Mouse (Mus musculus) naive thymus-derived CD4-positive, alpha-beta T cell, adult 2 months (primary cell): ENCODE data around the gene Dtnb.
A peak's percentile ranks its signal among the peaks of the same experiment; 100 is the strongest.
"Not testable (repeated sequence)": the region's sequence is repeated elsewhere in the genome, so short reads cannot be mapped to it uniquely, and the experiment has no call there.

Experiments used
- DNase-seq: peaks from one replicate; pipeline ENCODE4 v3.0.0-alpha.2; 2011; ENCODE audit warnings: low read depth

Gene Dtnb

GRCm38 (mm10) chr12:3571787-3572580, at the start of gene Dtnb:
Dtnb (plus strand) TSS chr12:3572381.
- DNase-seq, result peak; percentile 81

- DNase-seq, result no peak
Measured at GRCm38 (mm10) chr12:3525536-3525935, 46.6 kb upstream of the Dtnb start.

DNA sequence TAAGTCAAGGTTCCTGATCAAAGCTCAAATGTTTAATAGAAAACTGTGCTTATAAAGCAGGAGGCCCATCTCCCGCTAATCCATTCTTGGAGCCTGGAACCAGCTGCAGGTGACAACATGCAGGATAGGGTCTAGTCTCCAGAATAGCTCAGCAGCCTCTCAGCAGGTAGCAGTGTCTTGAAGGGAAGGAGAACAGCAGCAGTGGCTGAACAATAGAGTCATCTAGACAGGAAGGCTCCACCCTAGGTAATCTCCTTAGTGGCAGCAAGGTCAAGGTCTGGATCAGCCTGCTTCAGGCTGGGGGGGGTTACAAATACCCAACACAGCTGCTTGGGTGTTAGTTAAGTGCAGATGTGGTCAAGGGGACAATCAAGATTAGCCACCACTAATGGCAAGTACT, 36.7 kb upstream of the Dtnb start:
- DNase-seq, result not testable (repeated sequence)

DNA sequence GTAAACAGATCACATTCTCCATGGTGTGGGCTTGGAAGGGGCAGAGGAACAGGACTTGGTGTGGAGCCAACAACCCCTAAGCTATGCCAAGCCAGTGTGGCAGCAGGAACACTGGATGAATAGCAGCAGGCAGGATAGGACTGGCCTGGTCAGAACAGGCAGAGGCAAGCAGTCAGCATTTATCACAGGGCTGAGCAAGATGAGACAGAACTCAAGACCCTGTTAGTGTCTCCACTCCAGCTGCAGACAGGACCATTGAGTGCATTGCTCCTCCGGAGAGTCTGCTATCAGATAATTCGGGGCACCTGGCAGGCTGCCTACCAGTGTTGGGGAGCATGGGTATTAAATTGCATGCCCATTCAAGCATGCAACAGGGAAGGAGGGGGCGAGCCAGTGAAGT, 34.6 kb upstream of the Dtnb start:
- DNase-seq, result no peak

- DNase-seq, result no peak
Measured at GRCm38 (mm10) chr12:3538036-3538435, 34.1 kb upstream of the Dtnb start.

GRCm38 (mm10) chr12:3539605-3540004, 32.6 kb upstream of the Dtnb start:
- no peak for DNase-seq

DNA sequence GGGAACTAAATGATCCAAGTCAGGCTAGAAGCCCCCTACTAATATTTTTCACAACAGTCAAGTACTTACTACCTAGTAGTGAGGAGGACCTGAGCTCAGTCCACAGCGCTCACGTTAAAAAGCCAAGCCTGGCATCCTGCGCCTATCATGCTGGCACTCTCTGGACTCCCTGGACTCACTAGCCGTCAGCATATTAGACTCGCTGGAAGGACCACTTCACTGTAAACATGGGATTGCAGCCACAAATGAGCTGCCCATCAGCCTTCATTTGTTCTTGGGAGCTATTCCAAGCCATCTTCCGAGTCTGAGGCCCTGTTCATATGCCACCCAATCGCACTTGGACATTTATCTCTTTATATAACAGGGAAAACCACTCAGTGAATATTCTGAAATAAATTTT, 31.3 kb upstream of the Dtnb start:
- DNase-seq, result no peak

GRCm38 (mm10) chr12:3545451-3545850, 26.7 kb upstream of the Dtnb start:
- DNase-seq, result no peak

DNA sequence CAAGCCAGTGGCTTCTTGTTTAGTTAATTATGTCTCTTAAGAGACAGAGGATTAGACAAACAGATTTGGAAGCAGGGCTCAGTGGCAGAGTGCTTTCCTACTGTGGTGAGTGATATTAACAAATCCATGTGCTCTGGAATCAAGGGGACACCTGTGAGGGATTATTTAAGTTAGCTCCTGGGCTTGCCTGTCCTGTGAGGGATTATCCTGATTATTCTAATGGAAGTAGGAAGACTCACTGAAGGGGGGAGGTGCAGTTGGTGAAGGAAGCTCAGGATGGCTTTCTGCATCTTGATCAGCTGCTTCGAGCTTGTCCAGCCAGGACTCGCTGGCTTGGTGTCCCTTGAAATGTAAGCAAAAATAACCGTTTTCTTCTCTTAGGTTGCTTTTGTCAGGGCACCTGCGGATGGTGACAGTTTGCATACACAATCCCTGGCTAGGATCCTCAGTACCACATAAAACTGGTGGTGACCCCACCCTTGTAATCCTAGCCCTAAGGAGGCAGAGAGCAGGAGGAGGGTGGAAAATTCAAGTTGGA, 26.0 kb upstream of the Dtnb start:
- DNase-seq, result no peak

- no peak for DNase-seq
Measured at GRCm38 (mm10) chr12:3546781-3547180, 25.4 kb upstream of the Dtnb start.

DNA sequence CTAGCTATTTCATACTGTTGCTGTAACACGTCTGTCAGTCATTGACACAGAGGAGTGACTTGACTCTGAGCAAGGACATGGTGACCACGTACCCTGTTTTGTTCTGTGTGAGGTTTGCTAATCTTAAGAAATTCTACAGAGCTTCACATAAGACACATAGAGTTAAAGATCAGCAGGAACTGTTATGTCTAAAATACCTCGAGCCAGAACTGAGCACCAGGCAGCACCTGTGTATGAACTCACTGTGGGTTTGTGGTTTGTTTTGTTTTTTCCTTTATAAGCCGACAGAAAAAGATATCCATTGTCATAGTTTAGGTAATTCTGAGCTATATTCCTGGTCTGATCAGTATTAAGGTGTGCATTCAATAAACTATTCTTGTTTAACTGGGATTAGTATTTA, 24.7 kb upstream of the Dtnb start:
- peak; percentile 68 for DNase-seq

DNA sequence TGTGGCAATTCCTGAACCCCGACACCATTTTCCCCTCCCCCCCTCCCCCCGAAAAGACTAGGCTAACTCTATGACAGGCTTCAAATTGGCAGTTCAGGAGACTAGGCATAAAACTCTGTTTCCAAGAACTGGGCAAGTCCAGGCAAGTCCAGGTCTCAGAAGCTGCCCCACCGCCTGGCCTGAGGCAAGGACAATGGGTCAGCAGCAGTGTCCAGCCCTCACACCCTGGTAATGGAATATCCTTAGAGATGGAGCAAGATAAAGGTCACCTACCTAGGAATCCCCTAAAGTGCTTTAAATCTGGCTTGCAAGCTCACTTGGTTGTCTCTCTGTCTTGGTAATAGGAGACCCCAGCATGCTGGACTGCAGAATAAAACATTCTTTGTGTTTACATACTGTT, 24.3 kb upstream of the Dtnb start:
- DNase-seq, result no peak

DNA sequence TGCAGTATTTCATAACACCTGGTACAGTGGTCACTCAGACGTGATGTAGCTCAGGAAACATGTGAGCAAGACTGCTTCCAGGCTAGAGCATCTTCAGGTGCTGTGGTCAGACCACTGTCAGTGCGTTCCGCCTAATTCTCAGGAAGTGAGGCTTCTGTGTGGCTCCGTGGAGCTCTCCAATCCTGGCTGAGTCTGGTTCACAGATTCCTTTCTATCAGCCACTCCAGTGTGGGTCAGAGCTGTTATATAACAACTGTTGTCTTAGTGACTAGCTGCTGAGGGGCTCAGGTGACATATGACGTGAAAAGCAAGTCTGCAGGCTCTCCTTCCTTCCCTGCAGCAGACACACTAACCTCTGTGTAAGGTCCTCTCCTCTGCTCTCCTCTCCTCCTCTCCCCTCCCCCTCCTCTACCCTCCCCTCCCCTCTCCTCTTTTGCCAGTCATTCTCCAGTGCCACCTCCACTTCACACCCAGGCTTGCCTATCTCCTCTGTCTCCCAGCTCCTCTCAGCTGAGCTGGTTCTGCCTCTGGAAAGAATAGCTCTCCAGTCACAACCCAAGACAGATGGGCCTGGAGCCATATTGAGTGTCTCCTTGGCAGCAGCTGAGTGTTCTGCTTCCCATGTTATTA, 23.5 kb upstream of the Dtnb start:
- peak; percentile 56 for DNase-seq

DNA sequence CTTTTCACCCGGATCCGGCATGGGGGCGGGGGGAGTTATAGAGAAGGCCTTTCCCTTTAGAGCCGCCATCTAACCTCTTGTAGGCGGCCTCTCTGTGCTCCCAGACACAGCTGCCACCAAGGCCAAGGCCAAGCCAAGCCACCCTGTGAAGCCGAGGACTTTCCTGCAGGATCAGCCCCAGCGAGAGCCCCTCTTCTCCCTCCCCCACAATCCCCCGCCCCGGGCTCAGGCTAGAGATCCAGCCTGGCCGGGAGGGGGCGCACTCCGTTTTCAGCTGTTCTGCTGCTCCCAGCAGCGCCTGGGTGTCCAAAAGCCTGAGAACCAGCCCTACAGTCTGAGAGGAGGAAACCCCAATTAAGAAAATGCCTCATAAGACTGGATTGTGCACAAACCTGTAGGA, 21.9 kb upstream of the Dtnb start:
- no peak for DNase-seq

- DNase-seq, result no peak
Measured at GRCm38 (mm10) chr12:3557414-3558319, 14.5 kb upstream of the Dtnb start.

GRCm38 (mm10) chr12:3560596-3560995, 11.6 kb upstream of the Dtnb start:
- peak; percentile 91 for DNase-seq

GRCm38 (mm10) chr12:3561032-3561431, 11.1 kb upstream of the Dtnb start:
- no peak for DNase-seq

- no peak for DNase-seq
Measured at GRCm38 (mm10) chr12:3562806-3563205, 9.4 kb upstream of the Dtnb start.

DNA sequence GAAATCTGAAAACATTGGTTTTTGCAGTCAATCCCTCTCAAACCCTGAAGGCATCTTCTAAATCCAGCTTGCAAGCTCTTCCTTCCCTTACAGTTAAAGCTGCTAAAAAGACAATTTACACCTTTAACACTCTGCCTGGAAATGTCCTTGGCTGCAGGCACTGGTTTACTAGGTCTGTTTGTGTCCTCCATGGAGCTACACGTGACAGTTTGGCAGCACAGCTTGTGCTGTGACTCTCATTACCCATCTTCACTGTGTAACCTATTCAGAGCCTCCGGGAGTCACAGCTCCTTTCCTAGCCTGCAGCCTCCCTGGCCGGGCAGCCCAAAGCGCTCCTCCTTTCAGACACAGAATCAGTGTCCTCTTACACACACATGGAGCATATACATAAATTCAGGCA, 8.5 kb upstream of the Dtnb start:
- no peak for DNase-seq

- peak; percentile 77 for DNase-seq
Measured at GRCm38 (mm10) chr12:3568461-3568991, 3.7 kb upstream of the Dtnb start.

DNA sequence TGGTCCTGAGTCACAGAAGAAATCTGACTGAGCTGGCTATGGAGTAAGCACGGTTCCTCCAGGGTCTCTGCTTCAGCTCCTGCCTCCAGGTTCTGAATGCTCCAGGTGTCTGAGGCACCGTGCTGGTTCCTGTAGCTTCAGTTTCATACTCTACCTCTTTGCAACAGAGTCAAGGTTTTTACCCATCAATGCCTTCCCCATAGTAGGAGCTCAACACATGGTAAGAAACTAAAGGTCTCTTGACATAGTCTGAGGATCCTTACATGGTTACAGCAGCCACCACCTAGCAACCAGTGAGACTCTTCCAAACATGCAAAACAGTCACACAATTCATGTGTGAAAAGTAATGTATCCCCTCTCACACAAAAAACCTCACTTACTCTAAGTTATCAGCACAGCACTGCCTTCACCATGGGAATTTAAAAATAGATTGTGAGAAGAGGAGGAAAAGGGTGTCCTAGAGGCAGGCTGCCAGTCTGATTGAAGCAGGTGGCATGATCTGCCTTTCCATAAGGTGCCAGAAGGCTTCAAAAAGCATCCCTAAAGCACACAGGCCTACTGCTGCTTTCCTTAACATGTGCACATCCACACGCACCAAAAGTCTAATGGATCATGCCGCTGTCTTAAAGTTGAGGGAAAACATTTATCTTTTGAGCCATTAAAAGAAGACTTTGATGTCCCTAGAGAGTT, 1.3 kb upstream of the Dtnb start:
- peak; percentile 45 for DNase-seq
